Mouse (Mus musculus) thymus, adult 2 months (tissue): ENCODE measurements at regions not wholly inside any gene's neighbourhood (a gene's known extent, or its start where the extent isn't known, plus 50 kb on each side); places are given as distances from the start of the nearest gene placed in this dataset.

Experiments
- DNase-seq: peaks from one replicate; pipeline ENCODE4 v3.0.0; 2021
- H3K27ac ChIP-seq: fragments of 200-500 bp; 2 replicates; pipeline ENCODE4 v1.5.1; 2012; ENCODE audit warnings: low read length, control low read depth; ENCODE audit not compliant: control insufficient read depth, insufficient read depth
- H3K27me3 ChIP-seq: fragments of 200-500 bp; 2 replicates; pipeline ENCODE4 v1.6.1; 2012; ENCODE audit warnings: mild to moderate bottlenecking, low read length, moderate library complexity, mixed read lengths; ENCODE audit not compliant: control insufficient read depth, insufficient read depth
- H3K36me3 ChIP-seq: fragments of 200-500 bp; 2 replicates; pipeline ENCODE4 v1.6.1; 2012; ENCODE audit warnings: mild to moderate bottlenecking, low read length, moderate library complexity; ENCODE audit not compliant: control insufficient read depth, insufficient read depth
- H3K4me1 ChIP-seq: fragments of 200-500 bp; replicated peaks from 2 replicates; pipeline ENCODE4 v1.6.1; 2012; ENCODE audit warnings: low read length; ENCODE audit not compliant: control insufficient read depth, insufficient read depth
- H3K4me3 ChIP-seq: fragments of 200-500 bp; 2 replicates; pipeline ENCODE4 v1.5.1; 2012; ENCODE audit warnings: mild to moderate bottlenecking, low read length, control low read depth, moderate library complexity; ENCODE audit not compliant: control insufficient read depth, insufficient read depth
- CTCF ChIP-seq: fragments of 200-500 bp; IDR thresholded peaks from 2 replicates; pipeline ENCODE4 v1.5.1; 2012; ENCODE audit warnings: mild to moderate bottlenecking, control low read depth, low read length, moderate library complexity, borderline replicate concordance; ENCODE audit not compliant: control insufficient read depth, poor library complexity, insufficient read depth; ENCODE audit errors: extremely low read depth
- POLR2A ChIP-seq: fragments of 200-500 bp; IDR thresholded peaks from 2 replicates; pipeline ENCODE4 v1.6.1; 2012; ENCODE audit warnings: mild to moderate bottlenecking, low read length, control low read depth, moderate library complexity; ENCODE audit not compliant: control insufficient read depth, poor library complexity, insufficient read depth; ENCODE audit errors: extremely low read depth
- WGBS: fragments of 180-500 bp; shearing (Covaris S2); methylation state at CpG from one replicate; pipeline ENCODE4 v1.1.7; 2018; 5-methylcytosine and 5-hydroxymethylcytosine counted together

GRCm38 (mm10) chr4:53970960-53971359 lies 145.1 kb downstream of the Tmem38b start:
- no peak for TF ChIP-seq CTCF
- no peak for TF ChIP-seq POLR2A
- WGBS: 94% methylated on average over 2 of the region's 2 CpGs
- H3K27ac ChIP-seq: no peak overlapping the region
- H3K27me3 ChIP-seq: no peaks in the 10 kb centered on the region
- no peak for DNase-seq
- no peaks in the 10 kb centered on the region for H3K36me3 ChIP-seq
- no peaks in the 10 kb centered on the region for H3K4me1 ChIP-seq
- H3K4me3 ChIP-seq: no peak overlapping the region

- H3K27me3 ChIP-seq: no peaks in the 10 kb centered on the region
- H3K27ac ChIP-seq: no peak overlapping the region
- no peaks in the 10 kb centered on the region for H3K36me3 ChIP-seq
- 95% methylated on average over 12 of the region's 12 CpGs for WGBS
- no peak overlapping the region for H3K4me3 ChIP-seq
- DNase-seq: no peak
- no peaks in the 10 kb centered on the region for H3K4me1 ChIP-seq
- TF ChIP-seq CTCF: no peak
- no peak for TF ChIP-seq POLR2A
Observed at GRCm38 (mm10) chr4:53976036-53976638, 150.3 kb downstream of the Tmem38b start.

- TF ChIP-seq CTCF (no peak), POLR2A (no peak)
- no peaks in the 10 kb centered on the region for H3K4me1 ChIP-seq
- no peak overlapping the region for H3K4me3 ChIP-seq
- H3K36me3 ChIP-seq: no peaks in the 10 kb centered on the region
- WGBS: 71% methylated on average over 8 of the region's 8 CpGs
- H3K27me3 ChIP-seq: no peaks in the 10 kb centered on the region
- DNase-seq: no peak
- H3K27ac ChIP-seq: no peak overlapping the region
Observed at GRCm38 (mm10) chr4:53986519-53987301, 160.9 kb downstream of the Tmem38b start.

GRCm38 (mm10) chr4:53987536-53987935 lies 161.7 kb downstream of the Tmem38b start:
- Histone ChIP-seq H3K36me3 (no peaks in the 10 kb centered on the region), H3K4me1 (no peaks in the 10 kb centered on the region), H3K27ac (no peak overlapping the region), H3K4me3 (no peak overlapping the region), H3K27me3 (no peaks in the 10 kb centered on the region)
- DNase-seq: no peak
- TF ChIP-seq CTCF (no peak), POLR2A (no peak)
- 94% methylated on average over 11 of the region's 11 CpGs for WGBS

- no peak overlapping the region for H3K4me3 ChIP-seq
- H3K4me1 ChIP-seq: no peaks in the 10 kb centered on the region
- H3K36me3 ChIP-seq: no peaks in the 10 kb centered on the region
- no peak overlapping the region for H3K27ac ChIP-seq
- DNase-seq: no peak
- TF ChIP-seq POLR2A (no peak), CTCF (no peak)
- H3K27me3 ChIP-seq: no peaks in the 10 kb centered on the region
- whole genome bisulfite sequencing: 80% methylated on average over 12 of the region's 12 CpGs
Observed at GRCm38 (mm10) chr4:54021069-54021829, 195.4 kb downstream of the Tmem38b start.

GRCm38 (mm10) chr4:54021861-54022385 lies 196.1 kb downstream of the Tmem38b start:
- WGBS: 93% methylated on average over 6 of the region's 6 CpGs
- Histone ChIP-seq H3K27ac (no peak overlapping the region), H3K4me3 (no peak overlapping the region), H3K27me3 (no peaks in the 10 kb centered on the region), H3K4me1 (no peaks in the 10 kb centered on the region), H3K36me3 (no peaks in the 10 kb centered on the region)
- DNase-seq: no peak
- TF ChIP-seq POLR2A (no peak), CTCF (no peak)
